Mouse (Mus musculus) CH12.LX (cell line): ENCODE results near the gene Adarb1. TPM values are rescaled to one million over a fixed set of nuclear protein-coding genes. Genes with fewer than 3 reads are reported as not detected.

Experiments used
- DNase-seq: peaks from one replicate; pipeline ENCODE4 v3.0.0-alpha.2; 2013; ENCODE audit errors: extremely low read depth
- H3K27ac ChIP-seq: 2 replicates; pipeline ENCODE4 v1.5.1; 2012; ENCODE audit warnings: low read depth, mild to moderate bottlenecking, control low read depth, moderate library complexity; ENCODE audit not compliant: insufficient read depth
- H3K27me3 ChIP-seq: replicated peaks from 2 replicates; pipeline ENCODE3; 2012; ENCODE audit warnings: inconsistent platforms
- H3K36me3 ChIP-seq, 2 experiments: replicated peaks in 1 of 2; 2 replicates each; pipeline versions ENCODE3 to v1.6.1; 2012; ENCODE audit warnings: inconsistent platforms in 1 of 2, low read length in 1 of 2, mild to moderate bottlenecking in 1 of 2, mixed read lengths in 1 of 2, moderate library complexity in 1 of 2; ENCODE audit not compliant: control insufficient read depth in 1 of 2, insufficient read depth in 1 of 2
- H3K4me1 ChIP-seq, 2 experiments: 2 replicates each; pipeline ENCODE4 v1.6.1; 2012; ENCODE audit warnings: inconsistent platforms in 1 of 2, moderate library complexity in 1 of 2; ENCODE audit not compliant: insufficient read depth in 2 of 2, control insufficient read depth in 1 of 2
- H3K4me2 ChIP-seq: 2 replicates; pipeline ENCODE4 v1.6.1; 2012; ENCODE audit warnings: low read depth, mild to moderate bottlenecking, control low read depth; ENCODE audit not compliant: poor library complexity, insufficient read depth, severe bottlenecking
- H3K4me3 ChIP-seq, 3 experiments: fragments of 150-350 bp in 1 of 3; sonication (generic) in 1 of 3; replicated peaks in 1 of 3; 2 replicates each; pipeline versions ENCODE3 to v1.5.1; 2011 to 2012; ENCODE audit warnings: low read depth in 2 of 3, low read length in 2 of 3, mild to moderate bottlenecking in 2 of 3, moderate library complexity in 2 of 3, control low read depth in 1 of 3, improper control_type of control experiment in 1 of 3, inconsistent platforms in 1 of 3, mixed read lengths in 1 of 3; ENCODE audit not compliant: poor library complexity in 1 of 3
- H3K79me2 ChIP-seq: replicated peaks from 2 replicates; pipeline ENCODE4 v1.6.1; 2012; ENCODE audit warnings: mild to moderate bottlenecking, moderate library complexity; ENCODE audit not compliant: control insufficient read depth, poor library complexity, insufficient read depth, severe bottlenecking; ENCODE audit errors: extremely low read depth
- H3K9ac ChIP-seq: 2 replicates; pipeline ENCODE4 v1.6.1; 2012; ENCODE audit warnings: low read depth, mild to moderate bottlenecking, control low read depth, moderate library complexity; ENCODE audit not compliant: insufficient read depth
- H3K9me3 ChIP-seq: replicated peaks from 2 replicates; pipeline ENCODE3; 2012; ENCODE audit warnings: low read length, inconsistent platforms, mixed read lengths
- BHLHE40 ChIP-seq: IDR thresholded peaks from 2 replicates; pipeline ENCODE4 v1.6.1; 2011; ENCODE audit warnings: mild to moderate bottlenecking, low read depth, low read length, improper control_type of control experiment
- CTCF ChIP-seq, 2 experiments: IDR thresholded peaks in 1 of 2; conservative IDR thresholded peaks in 1 of 2; 2 replicates each; pipeline ENCODE4 v1.5.1; 2011 to 2012; ENCODE audit warnings: low read depth in 2 of 2, low read length in 2 of 2, improper control_type of control experiment in 1 of 2, inconsistent platforms in 1 of 2, mild to moderate bottlenecking in 1 of 2, moderate library complexity in 1 of 2
- E2F4 ChIP-seq: IDR thresholded peaks from 2 replicates; pipeline ENCODE4 v1.6.1; 2011; ENCODE audit warnings: low read depth, low read length, improper control_type of control experiment; ENCODE audit not compliant: insufficient replicate concordance
- ELF1 ChIP-seq: IDR thresholded peaks from 2 replicates; pipeline ENCODE4 v1.6.1; 2014; ENCODE audit warnings: low read depth, mild to moderate bottlenecking, inconsistent platforms, low read length, improper control_type of control experiment
- JUN ChIP-seq: IDR thresholded peaks from 2 replicates; pipeline ENCODE4 v1.6.1; 2011; ENCODE audit warnings: low read depth, mild to moderate bottlenecking, low read length, improper control_type of control experiment, moderate library complexity; ENCODE audit not compliant: insufficient read depth
- JUND ChIP-seq: conservative IDR thresholded peaks from 2 replicates; pipeline ENCODE4 v1.6.1; 2011; ENCODE audit warnings: low read depth, low read length, improper control_type of control experiment
- KAT2A ChIP-seq: IDR thresholded peaks from 2 replicates; pipeline ENCODE4 v1.6.1; 2012; ENCODE audit warnings: low read length, improper control_type of control experiment, inconsistent platforms; ENCODE audit not compliant: insufficient replicate concordance
- MEF2A ChIP-seq: IDR thresholded peaks from 2 replicates; pipeline ENCODE4 v1.6.1; 2014; ENCODE audit warnings: low read depth, mild to moderate bottlenecking, inconsistent platforms, low read length, improper control_type of control experiment, borderline replicate concordance
- MYC ChIP-seq: IDR thresholded peaks from 2 replicates; pipeline ENCODE4 v1.6.1; 2011; ENCODE audit warnings: low read depth, mild to moderate bottlenecking, improper control_type of control experiment, low read length
- NELFE ChIP-seq: IDR thresholded peaks from 2 replicates; pipeline ENCODE4 v1.6.1; 2011; ENCODE audit warnings: low read depth, low read length, improper control_type of control experiment
- PAX5 ChIP-seq: IDR thresholded peaks from 2 replicates; pipeline ENCODE4 v1.6.1; 2012; ENCODE audit warnings: low read length, inconsistent platforms, mixed read lengths
- POLR2AphosphoS2 ChIP-seq: IDR thresholded peaks from 2 replicates; pipeline ENCODE4 v1.6.1; 2011; ENCODE audit warnings: low read depth, low read length, improper control_type of control experiment
- RAD21 ChIP-seq: IDR thresholded peaks from 2 replicates; pipeline ENCODE4 v1.6.1; 2011; ENCODE audit warnings: low read depth, mild to moderate bottlenecking, low read length, improper control_type of control experiment, moderate library complexity
- TBP ChIP-seq: conservative IDR thresholded peaks from 2 replicates; pipeline ENCODE4 v1.6.1; 2011; ENCODE audit warnings: low read depth, low read length, improper control_type of control experiment
- TCF12 ChIP-seq: IDR thresholded peaks from 2 replicates; pipeline ENCODE4 v1.6.1; 2014; ENCODE audit warnings: low read depth, mild to moderate bottlenecking, inconsistent platforms, low read length, improper control_type of control experiment
- UBTF ChIP-seq: IDR thresholded peaks from 2 replicates; pipeline ENCODE4 v1.6.1; 2012; ENCODE audit warnings: low read depth, mild to moderate bottlenecking, inconsistent platforms, low read length, improper control_type of control experiment, moderate library complexity
- USF2 ChIP-seq: conservative IDR thresholded peaks from 2 replicates; pipeline ENCODE4 v1.6.1; 2011; ENCODE audit warnings: low read depth, low read length, improper control_type of control experiment
- ZC3H11A ChIP-seq: IDR thresholded peaks from 2 replicates; pipeline ENCODE4 v1.6.1; 2012; ENCODE audit warnings: low read depth, mild to moderate bottlenecking, inconsistent platforms, low read length, improper control_type of control experiment
- ZMIZ1 ChIP-seq: IDR thresholded peaks from 2 replicates; pipeline ENCODE4 v1.6.1; 2012; ENCODE audit warnings: low read depth, mild to moderate bottlenecking, inconsistent platforms, low read length, improper control_type of control experiment
- dilution Hi-C: fragments of 300-500 bp; cut with MboI; formaldehyde crosslinking; loops from 2 replicates; pipeline ENCODE4 v1.14.3; 2020; ENCODE audit warnings: low sequenced_read_pairs; ENCODE audit not compliant: extremely low pct_unique_long_range_greater_than_20kb, extremely low pct_ligation_motif_present
- in situ Hi-C: fragments of 300-500 bp; cut with MboI; formaldehyde crosslinking; loops from 3 replicates; pipeline ENCODE4 v1.14.3; 2019; ENCODE audit warnings: low sequenced_read_pairs, low pct_ligation_motif_present, low pct_unique_long_range_greater_than_20kb, mixed read lengths
- polyA plus RNA-seq: library from polyadenylated mRNA; unstranded; fragments of >175 nt; gene quantifications from 2 replicates; pipeline ENCODE4 v1.2.1, GENCODE M21; 2012; ENCODE audit warnings: low read depth; ENCODE audit not compliant: insufficient read length
- total RNA-seq, 2 experiments: library from RNA; depleted of rRNA; stranded (reverse); fragments of 300-350 nt in 1 of 2; fragments of >200 nt in 1 of 2; gene quantifications; 2 replicates each; pipeline ENCODE4 v1.2.3; 2012 to 2014

Adarb1 gene
- total and polyA plus RNA-seq, 3 experiments, result 1.7 to 3.5 (median 2.4) TPM

DNA sequence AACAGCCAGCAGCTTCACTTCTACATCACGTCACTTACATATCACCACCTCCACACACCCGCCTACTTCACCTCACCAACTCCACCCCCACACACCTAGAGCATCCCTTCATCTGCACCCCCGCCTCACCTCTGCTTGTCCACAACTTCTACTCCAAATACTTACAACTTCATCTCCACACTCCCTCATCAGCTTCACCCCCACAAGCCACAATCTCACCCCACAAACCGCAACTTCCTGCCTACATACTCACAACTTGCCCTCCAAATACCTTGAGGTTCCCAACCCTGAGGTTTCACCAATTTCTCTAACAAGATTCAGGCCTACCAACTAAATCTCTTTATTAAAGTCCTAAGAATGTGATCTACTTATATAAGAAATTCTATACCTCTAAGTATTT, 51.1 kb downstream of the Adarb1 start:
- TF ChIP-seq UBTF (no peak), TBP (no peak), CTCF (conservative IDR thresholded peaks at IDR 0.05 in 1 of 2, IDR thresholded peaks at IDR 0.05 in 1 of 2; ENCODE audit: low read depth in 2 of 2, low read length in 2 of 2) (no peak), MEF2A (no peak), PAX5 (no peak), BHLHE40 (no peak)
- Histone ChIP-seq H3K9me3 (no peaks in the 10 kb centered on the region), H3K79me2 (no peaks in the 10 kb centered on the region), H3K4me1 (peaks cover 3 to 9% of the 10 kb centered on the region in 2 experiments; a peak in 2 of 4 replicates), H3K9ac (no peak overlapping the region), H3K27me3 (no peaks in the 10 kb centered on the region), H3K36me3 (no peaks in the 10 kb centered on the region), H3K27ac (no peak overlapping the region), H3K4me3 (no peak overlapping the region), H3K4me2 (no peak overlapping the region)
- in situ Hi-C loops, result no loop called here
- dilution Hi-C loops, result no loop called here
- DNase-seq, result no peak

DNA sequence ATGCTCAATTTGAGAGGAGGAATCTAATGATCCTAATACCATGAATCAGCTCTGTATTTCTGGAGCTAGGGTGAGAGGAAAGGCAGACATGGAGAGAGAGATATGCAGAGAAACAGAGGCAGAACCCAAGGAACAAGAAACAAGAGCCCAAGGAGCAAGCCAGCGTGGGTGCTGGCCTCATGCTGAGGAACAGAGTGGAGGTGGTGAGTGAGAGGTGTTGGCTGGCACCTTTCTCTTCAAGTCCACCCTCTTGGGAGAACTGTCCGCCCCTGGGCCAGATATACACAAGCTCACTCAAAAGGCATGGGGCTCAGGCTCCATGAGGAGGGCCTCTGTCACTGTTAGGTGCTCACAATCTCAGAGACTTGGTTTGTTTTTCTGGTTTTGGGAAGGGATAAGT, 52.9 kb downstream of the Adarb1 start:
- Histone ChIP-seq H3K27ac (no peak overlapping the region), H3K9me3 (no peaks in the 10 kb centered on the region), H3K27me3 (no peaks in the 10 kb centered on the region), H3K4me1 (peaks cover 3 to 5% of the 10 kb centered on the region in 2 experiments; a peak in 2 of 4 replicates), H3K79me2 (no peaks in the 10 kb centered on the region), H3K9ac (no peak overlapping the region), H3K36me3 (no peaks in the 10 kb centered on the region), H3K4me3 (no peak overlapping the region), H3K4me2 (no peak overlapping the region)
- DNase-seq, result no peak
- dilution Hi-C loops, result no loop called here
- in situ Hi-C loops, result no loop called here
- TF ChIP-seq TBP, result no peak
- no peak for TF ChIP-seq MEF2A
- no peak for TF ChIP-seq RAD21
- no peak for TF ChIP-seq JUN
- no peak for TF ChIP-seq UBTF
- no peak for TF ChIP-seq E2F4
- no peak for TF ChIP-seq MYC
- TF ChIP-seq TCF12, result no peak
- TF ChIP-seq POLR2AphosphoS2, result no peak
- TF ChIP-seq KAT2A, result no peak
- no peak for TF ChIP-seq USF2
- TF ChIP-seq NELFE, result no peak
- no peak for TF ChIP-seq ZMIZ1
- TF ChIP-seq PAX5, result no peak
- no peak for TF ChIP-seq JUND
- no peak for TF ChIP-seq CTCF (conservative IDR thresholded peaks at IDR 0.05 in 1 of 2, IDR thresholded peaks at IDR 0.05 in 1 of 2; ENCODE audit: low read depth in 2 of 2, low read length in 2 of 2)
- TF ChIP-seq ELF1, result no peak
- no peak for TF ChIP-seq ZC3H11A
